Mouse (Mus musculus) neural tube, embryonic 14.5 days (tissue): ENCODE results near the gene Fam114a2. TPM values are rescaled to one million over a fixed set of nuclear protein-coding genes. Genes with fewer than 3 reads are reported as not detected.

Experiments used
- ATAC-seq: fragments of 200-750 bp; cut with Nextera tagmentation; 2 replicates; pipeline ENCODE4 v1.8.0; 2017; ENCODE audit warnings: low read depth, mild to moderate bottlenecking, moderate TSS enrichment, moderate library complexity
- H3K27ac ChIP-seq: fragments of 300-500 bp; sonication (generic); 2 replicates; pipeline ENCODE4 v1.5.1; 2014; ENCODE audit warnings: low read depth, mild to moderate bottlenecking, control low read depth, low read length, moderate library complexity, mixed read lengths
- H3K27me3 ChIP-seq: fragments of 300-500 bp; sonication (generic); 2 replicates; pipeline ENCODE4 v1.6.1; 2014; ENCODE audit warnings: low read length; ENCODE audit not compliant: control insufficient read depth, insufficient read depth
- H3K36me3 ChIP-seq: fragments of 300-500 bp; sonication (generic); 2 replicates; pipeline ENCODE4 v1.6.1; 2014; ENCODE audit warnings: low read length, mixed read lengths; ENCODE audit not compliant: control insufficient read depth, insufficient read depth
- H3K4me1 ChIP-seq: fragments of 300-500 bp; sonication (generic); 2 replicates; pipeline ENCODE4 v1.6.1; 2014; ENCODE audit warnings: low read length; ENCODE audit not compliant: control insufficient read depth, insufficient read depth
- H3K4me2 ChIP-seq: fragments of 300-500 bp; sonication (generic); 2 replicates; pipeline ENCODE4 v1.6.1; 2014; ENCODE audit warnings: mild to moderate bottlenecking, low read depth, low read length, control low read depth
- H3K4me3 ChIP-seq: fragments of 300-500 bp; sonication (generic); 2 replicates; pipeline ENCODE4 v1.5.1; 2014; ENCODE audit warnings: low read depth, low read length, control low read depth, mixed read lengths
- H3K9ac ChIP-seq: fragments of 300-500 bp; sonication (generic); replicated peaks from 2 replicates; pipeline ENCODE4 v1.6.1; 2014; ENCODE audit warnings: low read depth, mild to moderate bottlenecking, control low read depth, low read length, mixed read lengths
- H3K9me3 ChIP-seq: fragments of 300-500 bp; sonication (generic); 2 replicates; pipeline ENCODE4 v1.6.1; 2016; ENCODE audit warnings: low read length; ENCODE audit not compliant: control insufficient read depth
- WGBS: fragments of 180-500 bp; shearing (Covaris S2); extraction: QIAGEN DNeasy Blood & Tissue Kit; methylation state at CpG from one replicate; pipeline ENCODE4 v1.1.7; 2014; 5-methylcytosine and 5-hydroxymethylcytosine counted together
- polyA plus RNA-seq: library from polyadenylated mRNA; unstranded; fragments of >200 nt; fragmentation: Nextera tagmentation; extraction: Ambion mirVana; gene quantifications from 2 replicates; pipeline ENCODE4 v1.2.1, GENCODE M21; 2014

The Fam114a2 gene
- polyA plus RNA-seq, 1 experiment from 2014 or later, result 51.3 TPM

- ATAC-seq, result no peak
- H3K4me3 ChIP-seq, result no peak overlapping the region
- H3K4me1 ChIP-seq, result no peaks in the 10 kb centered on the region
- peaks cover 12% of the 10 kb centered on the region; the same call in 1 of the 2 replicates for H3K36me3 ChIP-seq
- no peaks in the 10 kb centered on the region for H3K9me3 ChIP-seq
- WGBS, result 94% methylated on average over 5 of the region's 5 CpGs
- no peak overlapping the region for H3K27ac ChIP-seq
- no peaks in the 10 kb centered on the region for H3K27me3 ChIP-seq
- no peak overlapping the region for H3K4me2 ChIP-seq
- no peak overlapping the region for H3K9ac ChIP-seq
Measured at GRCm38 (mm10) chr11:57498215-57498614, 20.2 kb downstream of the Fam114a2 start.

GRCm38 (mm10) chr11:57497701-57498100 is 20.7 kb downstream of the Fam114a2 start:
- Histone ChIP-seq H3K4me1 (no peaks in the 10 kb centered on the region), H3K4me3 (no peak overlapping the region), H3K9ac (no peak overlapping the region), H3K27ac (no peak overlapping the region), H3K4me2 (no peak overlapping the region), H3K27me3 (no peaks in the 10 kb centered on the region), H3K36me3 (peaks cover 17% of the 10 kb centered on the region), H3K9me3 (no peaks in the 10 kb centered on the region)
- ATAC-seq, result no peak
- WGBS, result 49% methylated on average over 3 of the region's 3 CpGs

- no peak overlapping the region for H3K27ac ChIP-seq
- no peak overlapping the region for H3K4me2 ChIP-seq
- H3K27me3 ChIP-seq, result no peaks in the 10 kb centered on the region
- H3K9me3 ChIP-seq, result no peaks in the 10 kb centered on the region
- no peak overlapping the region for H3K4me3 ChIP-seq
- H3K9ac ChIP-seq, result no peak overlapping the region
- WGBS, result 29% methylated on average over 3 of the region's 3 CpGs
- H3K4me1 ChIP-seq, result no peaks in the 10 kb centered on the region
- no peak for ATAC-seq
- peaks cover 29% of the 10 kb centered on the region for H3K36me3 ChIP-seq
Measured at GRCm38 (mm10) chr11:57496462-57497039, 21.9 kb downstream of the Fam114a2 start.

GRCm38 (mm10) chr11:57488436-57488835 is 30.0 kb downstream of the Fam114a2 start:
- H3K4me1 ChIP-seq, result no peaks in the 10 kb centered on the region
- no peak overlapping the region for H3K4me3 ChIP-seq
- H3K36me3 ChIP-seq, result peaks cover 56% of the 10 kb centered on the region
- H3K9ac ChIP-seq, result no peak overlapping the region
- no peaks in the 10 kb centered on the region for H3K9me3 ChIP-seq
- no peak overlapping the region for H3K4me2 ChIP-seq
- H3K27ac ChIP-seq, result no peak overlapping the region
- WGBS, result 71% methylated on average over 5 of the region's 5 CpGs
- no peaks in the 10 kb centered on the region for H3K27me3 ChIP-seq
- ATAC-seq, result no peak

GRCm38 (mm10) chr11:57478077-57478476 is 40.3 kb downstream of the Fam114a2 start:
- H3K4me3 ChIP-seq, result no peak overlapping the region
- peak; percentile 70; the same call in 1 of the 2 replicates for ATAC-seq
- H3K27ac ChIP-seq, result no peak overlapping the region
- H3K9me3 ChIP-seq, result no peaks in the 10 kb centered on the region
- H3K4me1 ChIP-seq, result no peaks in the 10 kb centered on the region
- H3K27me3 ChIP-seq, result no peaks in the 10 kb centered on the region
- no peak overlapping the region for H3K9ac ChIP-seq
- H3K36me3 ChIP-seq, result peaks cover under 1% of the 10 kb centered on the region; the same call in 1 of the 2 replicates
- no peak overlapping the region for H3K4me2 ChIP-seq
- WGBS, result 27% methylated on average over 5 of the region's 5 CpGs

GRCm38 (mm10) chr11:57475119-57475518 is 43.3 kb downstream of the Fam114a2 start:
- no peak; the same call in 1 of the 2 replicates for ATAC-seq
- no peak overlapping the region for H3K9ac ChIP-seq
- H3K9me3 ChIP-seq, result no peaks in the 10 kb centered on the region
- 46% methylated on average over 6 of the region's 6 CpGs for WGBS
- H3K36me3 ChIP-seq, result no peaks in the 10 kb centered on the region
- H3K4me1 ChIP-seq, result no peaks in the 10 kb centered on the region
- no peaks in the 10 kb centered on the region for H3K27me3 ChIP-seq
- H3K27ac ChIP-seq, result no peak overlapping the region
- no peak overlapping the region for H3K4me2 ChIP-seq
- no peak overlapping the region for H3K4me3 ChIP-seq

GRCm38 (mm10) chr11:57474296-57474941 is 44.0 kb downstream of the Fam114a2 start:
- H3K27me3 ChIP-seq, result no peaks in the 10 kb centered on the region
- H3K4me3 ChIP-seq, result no peak overlapping the region
- no peaks in the 10 kb centered on the region for H3K4me1 ChIP-seq
- H3K27ac ChIP-seq, result no peak overlapping the region
- no peaks in the 10 kb centered on the region for H3K36me3 ChIP-seq
- no peak for ATAC-seq
- 58% methylated on average over 6 of the region's 6 CpGs for WGBS
- no peaks in the 10 kb centered on the region for H3K9me3 ChIP-seq
- no peak overlapping the region for H3K4me2 ChIP-seq
- H3K9ac ChIP-seq, result no peak overlapping the region

- 89% methylated on average over 7 of the region's 7 CpGs for WGBS
- no peaks in the 10 kb centered on the region; the same call in 1 of the 2 replicates for H3K27me3 ChIP-seq
- no peak overlapping the region for H3K4me3 ChIP-seq
- no peak for ATAC-seq
- H3K27ac ChIP-seq, result no peak overlapping the region
- H3K4me2 ChIP-seq, result no peak overlapping the region
- H3K36me3 ChIP-seq, result no peaks in the 10 kb centered on the region
- no peak overlapping the region for H3K9ac ChIP-seq
- H3K9me3 ChIP-seq, result no peaks in the 10 kb centered on the region
- H3K4me1 ChIP-seq, result 0 out of 2 replicates have a peak, but pooled peaks cover 2% of the 10 kb centered on the region
Measured at GRCm38 (mm10) chr11:57470979-57471378, 47.4 kb downstream of the Fam114a2 start.

- no peak for ATAC-seq
Measured at GRCm38 (mm10) chr11:57470056-57470455, 48.4 kb downstream of the Fam114a2 start.

More at GRCm38 (mm10) chr11:57470056-57470455, 48.4 kb downstream of the Fam114a2 start:
- Histone ChIP-seq H3K4me3 (no peak overlapping the region), H3K27ac (no peak overlapping the region), H3K4me2 (no peak overlapping the region), H3K27me3 (no peaks in the 10 kb centered on the region; the same call in 1 of the 2 replicates), H3K4me1 (0 out of 2 replicates have a peak, but pooled peaks cover 2% of the 10 kb centered on the region), H3K9ac (no peak overlapping the region), H3K36me3 (no peaks in the 10 kb centered on the region), H3K9me3 (no peaks in the 10 kb centered on the region)
- 57% methylated on average over 6 of the region's 6 CpGs for WGBS
